Mouse (Mus musculus) lung, embryonic 16.5 days (tissue): Measurements from ENCODE around the gene Mip. TPM values are rescaled to one million over a fixed set of nuclear protein-coding genes. Genes with fewer than 3 reads are reported as not detected.

Experiments
- ATAC-seq: fragments of 200-750 bp; cut with Nextera tagmentation; 2 replicates; pipeline ENCODE4 v1.8.0; 2017; ENCODE audit warnings: low read depth, mild to moderate bottlenecking, moderate library complexity
- H3K27ac ChIP-seq: fragments of 300-500 bp; sonication (generic); 2 replicates; pipeline ENCODE4 v1.5.1; 2014; ENCODE audit warnings: mild to moderate bottlenecking, control low read depth, low read length
- H3K27me3 ChIP-seq: fragments of 300-500 bp; sonication (generic); 2 replicates; pipeline ENCODE4 v1.6.1; 2014; ENCODE audit warnings: low read depth, low read length, mixed read lengths; ENCODE audit not compliant: control insufficient read depth, insufficient read depth
- H3K36me3 ChIP-seq: fragments of 300-500 bp; sonication (generic); 2 replicates; pipeline ENCODE4 v1.6.1; 2014; ENCODE audit warnings: low read length; ENCODE audit not compliant: control insufficient read depth, insufficient read depth
- H3K4me1 ChIP-seq: fragments of 300-500 bp; sonication (generic); replicated peaks from 2 replicates; pipeline ENCODE4 v1.6.1; 2014; ENCODE audit warnings: low read length, mixed read lengths; ENCODE audit not compliant: control insufficient read depth, insufficient read depth
- H3K4me2 ChIP-seq: fragments of 300-500 bp; sonication (generic); 2 replicates; pipeline ENCODE4 v1.6.1; 2014; ENCODE audit warnings: low read depth, low read length, control low read depth
- H3K4me3 ChIP-seq: fragments of 300-500 bp; sonication (generic); 2 replicates; pipeline ENCODE4 v1.5.1; 2014; ENCODE audit warnings: mild to moderate bottlenecking, low read length, control low read depth
- H3K9ac ChIP-seq: fragments of 300-500 bp; sonication (generic); 2 replicates; pipeline ENCODE4 v1.6.1; 2014; ENCODE audit warnings: low read length, control low read depth
- H3K9me3 ChIP-seq: fragments of 300-500 bp; sonication (generic); 2 replicates; pipeline ENCODE4 v1.6.1; 2016; ENCODE audit warnings: low read length; ENCODE audit not compliant: control insufficient read depth
- WGBS: fragments of 180-500 bp; shearing (Covaris S2); extraction: QIAGEN DNeasy Blood & Tissue Kit; methylation state at CpG from one replicate; pipeline ENCODE4 v1.1.7; 2014; 5-methylcytosine and 5-hydroxymethylcytosine counted together
- polyA plus RNA-seq: library from polyadenylated mRNA; unstranded; fragments of >200 nt; fragmentation: Nextera tagmentation; extraction: Ambion mirVana; gene quantifications from 2 replicates; pipeline ENCODE4 v1.2.1, GENCODE M21; 2015

The Mip gene
- polyA plus RNA-seq, 1 experiment from 2014 or later, result not detected

DNA sequence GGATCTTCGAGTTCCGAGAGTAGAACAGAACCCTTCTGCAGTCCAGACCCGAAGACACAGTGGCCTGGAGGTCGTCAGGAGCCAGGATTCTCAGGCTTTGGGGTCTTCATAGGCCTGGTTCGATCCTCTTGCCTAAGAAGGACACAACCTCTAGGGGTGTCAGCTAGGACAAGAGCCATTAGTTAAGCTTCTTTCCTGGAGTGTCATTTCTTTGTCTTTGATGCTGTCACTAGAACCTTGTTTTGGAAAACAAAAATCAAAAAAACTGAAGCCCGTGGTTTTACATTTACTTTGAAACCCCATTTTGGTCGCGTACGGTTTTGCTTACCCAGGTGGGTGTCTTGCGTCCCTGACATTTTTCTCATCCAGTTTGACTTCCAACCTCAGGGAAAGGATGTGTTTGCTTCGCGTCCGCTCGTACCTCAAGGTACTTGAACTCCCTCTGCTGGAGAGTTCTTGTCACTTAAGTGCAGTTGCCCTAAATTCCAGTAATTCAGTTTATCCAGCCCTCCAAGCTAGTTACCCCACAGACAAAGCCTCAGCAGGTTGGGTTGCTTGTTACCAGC, 6.9 kb downstream of the Mip start:
- no peaks in the 10 kb centered on the region for H3K36me3 ChIP-seq
- H3K9ac ChIP-seq, result peak overlapping the region; percentile 90
- H3K27ac ChIP-seq, result peak overlapping the region; percentile 97
- H3K9me3 ChIP-seq, result no peaks in the 10 kb centered on the region
- no peaks in the 10 kb centered on the region for H3K27me3 ChIP-seq
- H3K4me2 ChIP-seq, result peak overlapping the region; percentile 67
- peak; percentile 58 for ATAC-seq
- H3K4me1 ChIP-seq, result peaks cover 7% of the 10 kb centered on the region
- WGBS, result under 1% methylated on average over 14 of the region's 14 CpGs
- H3K4me3 ChIP-seq, result peak overlapping the region; percentile 83

DNA sequence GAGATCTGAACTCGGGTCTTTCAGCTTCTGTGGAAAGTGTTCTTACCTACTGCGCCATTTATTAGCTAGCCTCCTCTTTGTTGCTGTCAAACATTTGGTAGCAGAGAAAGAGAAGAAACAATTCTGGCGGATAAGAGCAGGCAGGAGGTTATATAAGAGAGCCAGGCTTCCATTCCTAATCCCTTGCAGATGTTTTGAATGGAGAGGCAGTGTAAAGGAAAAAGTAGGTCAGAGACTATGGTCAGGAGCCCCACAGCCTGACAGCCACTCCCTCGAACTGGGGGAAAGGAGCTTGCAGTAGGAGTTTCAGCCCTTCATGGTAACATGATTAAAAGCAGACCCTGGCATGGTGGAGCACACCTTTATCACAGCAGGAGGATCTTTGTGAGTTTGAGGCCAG, 10.7 kb downstream of the Mip start:
- no peak overlapping the region for H3K27ac ChIP-seq
- no peak overlapping the region for H3K4me2 ChIP-seq
- H3K4me1 ChIP-seq, result peaks cover 5% of the 10 kb centered on the region
- H3K9me3 ChIP-seq, result no peaks in the 10 kb centered on the region
- WGBS, result 72% methylated on average over 4 of the region's 4 CpGs
- no peak overlapping the region for H3K9ac ChIP-seq
- no peaks in the 10 kb centered on the region for H3K27me3 ChIP-seq
- ATAC-seq, result no peak
- no peak overlapping the region for H3K4me3 ChIP-seq
- peaks cover 11% of the 10 kb centered on the region for H3K36me3 ChIP-seq

DNA sequence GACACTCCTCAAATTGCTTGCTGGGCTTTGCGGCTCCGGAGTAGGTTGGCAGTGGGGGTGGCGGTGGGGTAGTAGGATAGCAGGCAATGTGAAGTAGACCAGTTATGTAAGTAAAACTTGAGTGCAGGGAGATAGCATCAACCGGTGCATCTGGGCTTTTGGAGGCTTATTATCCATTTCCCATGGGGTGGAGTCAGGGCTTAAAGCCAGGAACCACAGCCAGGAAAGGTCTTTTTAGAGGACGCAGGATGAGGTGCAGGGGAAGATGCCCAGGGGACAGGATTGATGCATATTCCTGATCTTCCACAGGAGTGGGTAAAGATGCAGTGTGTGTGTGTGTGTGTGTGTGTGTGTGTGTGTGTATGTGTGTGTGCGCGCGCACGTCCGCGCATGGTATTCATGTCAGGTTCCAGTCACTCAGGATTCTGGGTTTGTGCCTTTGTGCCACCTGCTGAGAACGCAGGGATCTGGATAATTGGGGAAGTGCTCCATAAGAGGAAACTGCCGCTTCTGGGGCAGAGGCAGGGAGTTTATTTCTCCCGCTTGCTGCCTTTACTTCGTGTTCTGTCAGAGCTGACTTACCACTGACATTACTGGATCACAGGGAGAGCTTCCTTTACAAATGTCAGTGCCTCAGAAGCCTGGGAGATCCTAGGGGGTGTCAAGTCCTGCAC, 12.3 kb downstream of the Mip start:
- Histone ChIP-seq H3K9me3 (no peaks in the 10 kb centered on the region), H3K4me2 (no peak overlapping the region), H3K4me1 (peaks cover 2% of the 10 kb centered on the region), H3K36me3 (peaks cover 19% of the 10 kb centered on the region), H3K27me3 (no peaks in the 10 kb centered on the region), H3K9ac (no peak overlapping the region), H3K4me3 (no peak overlapping the region), H3K27ac (no peak overlapping the region)
- WGBS, result 80% methylated on average over 15 of the region's 15 CpGs
- ATAC-seq, result no peak

DNA sequence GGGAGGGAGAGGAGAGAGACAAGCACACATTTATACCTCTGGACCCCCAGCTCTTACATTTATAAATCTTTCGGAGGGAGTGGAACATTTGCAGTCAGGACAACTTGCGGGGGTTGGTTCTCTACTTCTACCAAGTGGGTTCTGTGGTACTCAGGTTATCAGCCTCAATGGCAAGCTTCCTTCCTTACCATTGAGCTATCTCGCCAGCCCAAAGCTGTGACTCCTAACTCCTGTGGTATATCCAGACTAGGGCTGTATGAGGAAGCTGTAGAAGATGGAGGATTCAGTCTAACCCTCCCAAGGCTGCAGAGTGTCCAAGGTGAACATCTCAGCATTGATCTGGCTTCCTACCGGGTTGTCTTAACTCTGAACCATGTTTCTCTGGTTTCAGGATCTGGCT, 13.5 kb downstream of the Mip start:
- no peak for ATAC-seq

DNA sequence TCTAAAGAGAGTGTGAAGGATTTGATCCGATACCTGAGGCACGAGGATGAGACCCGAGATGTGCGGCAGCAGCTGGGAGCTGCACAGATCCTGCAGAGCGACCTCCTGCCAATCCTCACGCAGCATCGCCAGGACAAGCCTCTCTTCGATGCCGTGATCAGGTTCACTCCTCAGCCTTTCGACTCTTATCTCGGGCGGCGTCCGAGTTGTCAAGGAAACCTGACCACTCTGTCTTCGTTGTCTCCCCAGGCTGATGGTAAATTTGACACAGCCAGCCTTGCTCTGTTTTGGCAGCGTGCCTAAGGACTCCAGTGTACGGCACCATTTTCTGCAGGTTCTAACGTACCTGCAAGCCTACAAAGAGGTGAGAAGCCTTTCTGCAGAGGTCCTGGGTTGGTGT, 14.5 kb downstream of the Mip start:
- H3K27ac ChIP-seq, result no peak overlapping the region
- H3K36me3 ChIP-seq, result peaks cover 30% of the 10 kb centered on the region
- WGBS, result 79% methylated on average over 18 of the region's 18 CpGs
- no peak overlapping the region for H3K4me3 ChIP-seq
- H3K9ac ChIP-seq, result no peak overlapping the region
- ATAC-seq, result no peak
- no peaks in the 10 kb centered on the region for H3K9me3 ChIP-seq
- H3K4me2 ChIP-seq, result no peak overlapping the region
- H3K27me3 ChIP-seq, result no peaks in the 10 kb centered on the region
- H3K4me1 ChIP-seq, result peaks cover 2% of the 10 kb centered on the region

More for the DNA sequence above, 13.5 kb downstream of the Mip start:
- Histone ChIP-seq H3K4me3 (no peak overlapping the region), H3K27ac (no peak overlapping the region), H3K9me3 (no peaks in the 10 kb centered on the region), H3K9ac (no peak overlapping the region), H3K27me3 (no peaks in the 10 kb centered on the region), H3K4me2 (no peak overlapping the region), H3K36me3 (peaks cover 22% of the 10 kb centered on the region), H3K4me1 (peaks cover 2% of the 10 kb centered on the region)
- WGBS, result 90% methylated on average over 4 of the region's 4 CpGs

GRCm38 (mm10) chr10:128243252-128243651, 17.6 kb downstream of the Mip start:
- WGBS, result 80% methylated on average over 8 of the region's 8 CpGs
- Histone ChIP-seq H3K9me3 (no peaks in the 10 kb centered on the region), H3K27me3 (no peaks in the 10 kb centered on the region), H3K36me3 (peaks cover 45% of the 10 kb centered on the region), H3K4me2 (no peak overlapping the region), H3K4me1 (no peaks in the 10 kb centered on the region), H3K4me3 (no peak overlapping the region), H3K27ac (no peak overlapping the region), H3K9ac (no peak overlapping the region)
- ATAC-seq, result no peak

DNA sequence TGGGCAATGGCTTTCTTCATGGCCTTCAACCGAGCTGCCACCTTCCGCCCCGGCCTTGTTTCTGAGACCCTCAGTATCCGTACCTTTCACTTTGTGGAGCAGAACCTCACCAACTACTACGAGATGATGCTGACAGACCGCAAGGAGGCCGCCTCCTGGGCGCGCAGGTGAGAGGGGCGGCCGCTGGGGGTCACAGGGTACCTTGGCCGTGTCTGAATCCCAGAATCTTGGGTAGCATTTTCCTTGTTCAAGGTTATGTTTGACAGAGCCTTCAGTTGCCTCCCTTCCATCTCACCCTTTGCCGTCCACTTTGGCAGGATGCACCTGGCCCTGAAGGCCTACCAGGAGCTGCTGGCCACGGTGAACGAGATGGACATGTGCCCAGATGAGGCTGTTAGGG, 18.5 kb downstream of the Mip start:
- WGBS, result 91% methylated on average over 15 of the region's 15 CpGs

GRCm38 (mm10) chr10:128247020-128247732, 21.5 kb downstream of the Mip start:
- ATAC-seq, result peak; percentile 81
- peak overlapping the region; percentile 7 for H3K4me3 ChIP-seq
- peaks cover 60% of the 10 kb centered on the region for H3K36me3 ChIP-seq
- peak overlapping the region; percentile 88 for H3K27ac ChIP-seq
- 70% methylated on average over 17 of the region's 17 CpGs for WGBS
- no peak overlapping the region for H3K9ac ChIP-seq
- no peaks in the 10 kb centered on the region for H3K4me1 ChIP-seq
- H3K4me2 ChIP-seq, result peak overlapping the region; percentile 33
- no peaks in the 10 kb centered on the region for H3K27me3 ChIP-seq
- no peaks in the 10 kb centered on the region for H3K9me3 ChIP-seq

More for the DNA sequence above, 18.5 kb downstream of the Mip start:
- H3K36me3 ChIP-seq, result peaks cover 49% of the 10 kb centered on the region
- H3K4me3 ChIP-seq, result no peak overlapping the region
- no peaks in the 10 kb centered on the region for H3K27me3 ChIP-seq
- H3K9me3 ChIP-seq, result no peaks in the 10 kb centered on the region
- H3K4me2 ChIP-seq, result no peak overlapping the region
- H3K9ac ChIP-seq, result no peak overlapping the region
- ATAC-seq, result no peak
- H3K27ac ChIP-seq, result no peak overlapping the region
- no peaks in the 10 kb centered on the region for H3K4me1 ChIP-seq

DNA sequence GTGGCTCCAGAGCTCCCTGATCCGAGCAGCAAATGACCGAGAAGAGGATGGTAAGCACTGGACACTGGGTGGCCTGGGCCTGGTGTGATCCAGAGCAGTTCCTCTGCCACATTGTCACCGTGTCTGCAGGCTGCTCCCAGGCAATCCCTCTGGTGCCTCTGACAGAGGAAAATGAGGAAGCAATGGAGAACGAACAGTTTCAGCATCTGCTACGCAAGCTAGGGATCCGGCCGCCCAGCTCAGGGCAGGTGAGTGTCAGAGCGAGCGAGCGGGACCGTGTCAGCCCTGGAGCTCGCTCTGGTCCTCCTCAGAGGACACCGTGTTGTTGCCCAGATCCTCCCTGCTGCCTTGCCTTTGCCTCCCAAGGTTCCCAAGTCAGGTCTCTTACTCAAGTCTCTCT, 24.9 kb downstream of the Mip start:
- no peak overlapping the region for H3K9ac ChIP-seq
- no peak overlapping the region for H3K4me2 ChIP-seq
- H3K36me3 ChIP-seq, result peaks cover 45% of the 10 kb centered on the region
- H3K4me3 ChIP-seq, result no peak overlapping the region
- no peaks in the 10 kb centered on the region for H3K4me1 ChIP-seq
- no peaks in the 10 kb centered on the region for H3K27me3 ChIP-seq
- no peak for ATAC-seq
- no peak overlapping the region for H3K27ac ChIP-seq
- no peaks in the 10 kb centered on the region for H3K9me3 ChIP-seq
- 85% methylated on average over 13 of the region's 13 CpGs for WGBS
